Mouse (Mus musculus) erythroblast, embryonic 14.5 days (primary cell): ENCODE data around the gene Bcas3.

Source experiments
- GATA1 ChIP-seq: IDR thresholded peaks from 2 replicates; pipeline ENCODE4 v1.6.1; 2012; ENCODE audit warnings: low read length, inconsistent platforms, mixed read lengths
- TAL1 ChIP-seq: IDR thresholded peaks from 3 replicates; pipeline ENCODE4 v1.6.1; 2012; ENCODE audit warnings: low read length, inconsistent platforms, mixed read lengths

DNA sequence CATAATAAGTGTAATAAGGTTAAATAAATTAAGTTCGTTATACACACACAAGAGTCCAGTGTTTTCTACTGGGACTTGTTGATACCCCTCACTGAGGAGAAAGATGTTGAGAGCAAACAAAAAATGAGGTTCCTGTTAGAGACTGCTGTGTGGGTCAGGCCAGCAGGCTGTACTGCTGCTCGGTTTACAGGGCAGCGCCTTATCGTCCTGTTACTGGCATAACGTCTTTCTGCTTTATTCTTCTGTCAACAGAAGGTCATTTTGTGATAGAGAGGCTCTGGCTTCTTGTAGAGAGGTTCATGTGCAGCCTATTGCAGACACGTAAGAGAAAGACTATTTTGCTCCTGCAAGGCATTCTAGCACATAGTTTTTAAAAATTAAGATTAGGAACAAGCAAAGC is 195.0 kb downstream of the Bcas3 start:
- TF ChIP-seq TAL1, result no peak
- no peak for TF ChIP-seq GATA1
